12 mouse cellular contexts compared by ENCODE assay signal in genomic region chr9:32509706-32510156, GRCm38 (mm10). TPM values are rescaled to one million over a fixed set of nuclear protein-coding genes. Genes with fewer than 3 reads are reported as not detected.
DNase-seq lines count a peak whose midpoint lies in the region; ATAC-seq and TF ChIP-seq lines count a peak whose summit lies in the region.
"Had no signal": no experiment of that assay in that cellular context is flagged by ENCODE, and none has a peak within 500 bp of the region (broad histone marks: within the 10 kb centered on the region; RNA-seq: fewer than 3 reads in every experiment).

No protein-coding gene starts in this region.

- H3K36me3 ChIP-seq in liver, adult 2 months (ENCODE audit: control insufficient read depth, insufficient read depth, low read length), result no peaks in the 10 kb centered on the region
- no peaks in the 10 kb centered on the region for H3K36me3 ChIP-seq in liver, embryonic 11.5 days (ENCODE audit: control insufficient read depth, insufficient read depth, low read length)
- H3K36me3 ChIP-seq: hindbrain, embryonic 13.5 days; lung, embryonic 15.5 days; stomach, embryonic 15.5 days had no signal

- H3K27ac ChIP-seq in liver, adult 2 months (replicated peaks; ENCODE audit: insufficient read depth, low read depth, low read length), result peak overlapping the region; percentile 28; the same call in 1 of the 2 replicates
- H3K27ac ChIP-seq in liver, embryonic 11.5 days (ENCODE audit: low read depth, low read length), result no peak overlapping the region
- H3K27ac ChIP-seq: hindbrain, embryonic 13.5 days; lung, embryonic 15.5 days; stomach, embryonic 15.5 days had no signal

- H3K4me1 ChIP-seq in liver, adult 2 months (ENCODE audit: control insufficient read depth, insufficient read depth, low read length), result no peaks in the 10 kb centered on the region; the same call in 1 of the 2 replicates
- H3K4me1 ChIP-seq in liver, embryonic 11.5 days (replicated peaks; ENCODE audit: control insufficient read depth, insufficient read depth, low read length), result peaks cover 50% of the 10 kb centered on the region

- no peak overlapping the region for H3K4me2 ChIP-seq in liver, embryonic 11.5 days
- H3K4me2 ChIP-seq: hindbrain, embryonic 13.5 days; lung, embryonic 15.5 days; stomach, embryonic 15.5 days had no signal

- 53% methylated on average over 7 of the region's 7 CpGs for WGBS in liver, adult 2 months
- WGBS in liver, embryonic 11.5 days, result 32% methylated on average over 7 of the region's 7 CpGs

- H3K79me2 ChIP-seq in liver, adult 2 months (ENCODE audit: control insufficient read depth, insufficient read depth, low read length), result no peaks in the 10 kb centered on the region

- no peak for ATAC-seq in liver, embryonic 11.5 days (replicated peaks; ENCODE audit: low FRiP score)
- peak; percentile 54 for ATAC-seq in monocyte, adult 5-6 weeks (replicated peaks; ENCODE audit: insufficient number of reproducible peaks, low FRiP score, low TSS enrichment, poor library complexity, severe bottlenecking)
- ATAC-seq in frontal cortex, adult (ENCODE audit: low TSS enrichment), result no peak
- ATAC-seq: Patski had no signal

- TF ChIP-seq POLR2A in liver, adult 2 months (IDR thresholded peaks at IDR 0.05; ENCODE audit: extremely low read depth, insufficient read depth, low read length), result no peak

- no peak overlapping the region for H3K4me3 ChIP-seq in liver, adult 2 months (ENCODE audit: insufficient read depth, low read depth, low read length)
- no peak overlapping the region for H3K4me3 ChIP-seq in liver, embryonic 11.5 days (ENCODE audit: low read depth, low read length)
- H3K4me3 ChIP-seq: hindbrain, embryonic 13.5 days; lung, embryonic 15.5 days; stomach, embryonic 15.5 days had no signal

- H3K9ac ChIP-seq in liver, adult 2 months (ENCODE audit: low read depth, low read length), result no peak overlapping the region; the same call in 1 of the 2 replicates
- no peak overlapping the region for H3K9ac ChIP-seq in liver, embryonic 11.5 days (ENCODE audit: low read depth, low read length)
- H3K9ac ChIP-seq: hindbrain, embryonic 13.5 days; lung, embryonic 15.5 days; stomach, embryonic 15.5 days had no signal

- TF ChIP-seq CTCF in liver, adult 2 months (IDR thresholded peaks at IDR 0.05; ENCODE audit: low read depth, low read length), result no peak

- H3K27me3 ChIP-seq in liver, adult 2 months (ENCODE audit: control insufficient read depth, insufficient read depth, low read length), result no peaks in the 10 kb centered on the region
- H3K27me3 ChIP-seq in liver, embryonic 11.5 days (replicated peaks; ENCODE audit: control insufficient read depth, insufficient read depth, low read length), result peaks cover 3% of the 10 kb centered on the region
- H3K27me3 ChIP-seq: hindbrain, embryonic 13.5 days; lung, embryonic 15.5 days; Patski; stomach, embryonic 15.5 days had no signal

- DNase-seq in liver, adult 2 months (ENCODE audit: extremely low read depth, low read depth, low spot score), result no peak
- no peak for DNase-seq in liver, embryonic 11.5 days (ENCODE audit: low spot score)
- peak; percentile 89 for DNase-seq in induced T-regulatory cell, adult 2 months (ENCODE audit: low read depth)
- DNase-seq in urinary bladder, postnatal 10 days (ENCODE audit: low spot score), result no peak
- DNase-seq in yolk sac, embryonic 10.5 days (ENCODE audit: low spot score), result no peak
- DNase-seq: cerebellum, adult 2 months had no signal

- no peaks in the 10 kb centered on the region for H3K9me3 ChIP-seq in liver, embryonic 11.5 days (ENCODE audit: control insufficient read depth, low read length)
- H3K9me3 ChIP-seq: hindbrain, embryonic 13.5 days; lung, embryonic 15.5 days; stomach, embryonic 15.5 days had no signal

RNA-seq across cellular contexts. Expression of gene Fli1, which starts 32.9 kb away (rescaled TPM):
- total RNA-seq in liver, adult 2 months (2014; rRNA removed), result 3.0 and 4.2 TPM in 2 replicates
- 1.1 and 1.6 TPM in 2 replicates for polyA plus RNA-seq in liver, adult 2 months (2012; rRNA removed)
- 23.1 and 24.3 TPM in 2 replicates for polyA plus RNA-seq in liver, embryonic 11.5 days (2014; fragmentation: Nextera tagmentation; extraction: Ambion mirVana)
- total RNA-seq in monocyte, adult 5-6 weeks (2017), result 94.4 to 137 TPM (median 98.0 TPM) in 3 replicates

Comparison
In these comparisons a context has a peak if more than half of its experiments do, and no peak if none do; other contexts are left out.
1. RNA of gene Fli1, which starts 32.9 kb away (total RNA-seq): 94.4 to 137 TPM in monocyte, adult 5-6 weeks; 3.0 to 4.2 TPM in liver, adult 2 months; every median in the first group is over 10 times any median in the second.